Comparison of ENCODE assay signal across 13 mouse cellular contexts in the genomic region with DNA sequence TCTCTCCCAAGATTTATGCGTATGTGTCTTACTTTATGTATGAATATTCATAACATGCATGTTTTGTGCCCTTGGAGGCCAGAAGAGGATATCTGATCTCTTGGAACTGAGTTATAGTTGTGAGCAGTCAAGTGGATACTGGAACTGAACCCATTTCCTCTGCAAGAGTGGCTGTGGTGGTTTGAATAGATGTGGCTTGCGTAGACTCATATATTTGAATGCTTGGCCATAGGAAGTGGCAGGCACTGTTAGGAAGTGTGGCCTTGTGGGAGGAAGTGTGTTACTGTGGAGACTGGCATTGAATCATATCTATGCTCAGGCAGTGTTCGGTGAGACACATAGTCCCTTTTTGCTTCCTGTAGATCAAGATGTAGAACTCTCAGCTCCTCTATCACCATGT. TPM values are rescaled to one million over a fixed set of nuclear protein-coding genes. Genes with fewer than 3 reads are reported as not detected.
A peak's percentile ranks its signal among the peaks of the same experiment; 100 is the strongest.
DNase-seq lines count a peak whose midpoint lies in the region; ATAC-seq and TF ChIP-seq lines count a peak whose summit lies in the region.
"Had no signal": no experiment of that assay in that cellular context is flagged by ENCODE, and none has a peak within 500 bp of the region (broad histone marks: within the 10 kb centered on the region; RNA-seq: fewer than 3 reads in every experiment).

No protein-coding gene starts in this region.

- no peak overlapping the region for H3K4me2 ChIP-seq in liver, embryonic 11.5 days
- no peak overlapping the region for H3K4me2 ChIP-seq in midbrain, postnatal 0 days (ENCODE audit: low read depth, low read length, poor library complexity, severe bottlenecking)

- no peaks in the 10 kb centered on the region; the same call in 1 of the 2 replicates for H3K36me3 ChIP-seq in liver, embryonic 11.5 days (ENCODE audit: control insufficient read depth, insufficient read depth, low read length)
- H3K36me3 ChIP-seq in midbrain, postnatal 0 days (ENCODE audit: insufficient read depth, low read length) = no peaks in the 10 kb centered on the region

- peak overlapping the region; percentile 59 for H3K27ac ChIP-seq in liver, embryonic 11.5 days (ENCODE audit: low read depth, low read length)
- H3K27ac ChIP-seq in midbrain, postnatal 0 days (ENCODE audit: low read depth, low read length) = no peak overlapping the region
- H3K27ac ChIP-seq: left cerebral cortex, adult 2 months had no signal

- peak; percentile 39; the same call in 1 of the 2 replicates for ATAC-seq in liver, embryonic 11.5 days (replicated peaks; ENCODE audit: low FRiP score)
- peak; percentile 82 for ATAC-seq in neutrophil, adult 5-6 weeks (ENCODE audit: extremely low read depth, insufficient number of reproducible peaks, low FRiP score, poor library complexity, severe bottlenecking)
- no peak for ATAC-seq in midbrain, postnatal 0 days (ENCODE audit: low FRiP score)

- H3K27me3 ChIP-seq in liver, embryonic 11.5 days (replicated peaks; ENCODE audit: control insufficient read depth, insufficient read depth, low read length) = no peaks in the 10 kb centered on the region
- no peaks in the 10 kb centered on the region for H3K27me3 ChIP-seq in midbrain, postnatal 0 days (ENCODE audit: insufficient read depth, low read length)

- no peaks in the 10 kb centered on the region for H3K9me3 ChIP-seq in liver, embryonic 11.5 days (ENCODE audit: control insufficient read depth, low read length)
- H3K9me3 ChIP-seq in midbrain, postnatal 0 days (ENCODE audit: low read length) = no peaks in the 10 kb centered on the region

- DNase-seq in lung, postnatal 36 days = peak; percentile 51
- DNase-seq in lung, postnatal 14 days = no peak
- DNase-seq in MEL-GATA-1-ER (ENCODE audit: extremely low read depth, low read depth) = peak; percentile 47
- DNase-seq in liver, embryonic 11.5 days (ENCODE audit: low spot score) = no peak
- DNase-seq in right cerebral cortex, postnatal 10 days (ENCODE audit: low spot score in 2 of 2) = no peak
- no peak for DNase-seq in urinary bladder, postnatal 4 days (ENCODE audit: low spot score in 2 of 2)
- no peak for DNase-seq in midbrain, postnatal 0 days (ENCODE audit: low spot score)
- DNase-seq: cerebellum, postnatal 14 days; kidney, adult 8-10 months; lung, adult 2 months had no signal

- H3K4me3 ChIP-seq in liver, embryonic 11.5 days (ENCODE audit: low read depth, low read length) = no peak overlapping the region
- H3K4me3 ChIP-seq in midbrain, postnatal 0 days (ENCODE audit: low read depth, low read length) = no peak overlapping the region
- H3K4me3 ChIP-seq: erythroblast, embryonic 14.5 days; left cerebral cortex, adult 2 months had no signal

- no peak overlapping the region for H3K9ac ChIP-seq in liver, embryonic 11.5 days (ENCODE audit: low read depth, low read length)
- no peak overlapping the region for H3K9ac ChIP-seq in midbrain, postnatal 0 days (replicated peaks; ENCODE audit: low read length, poor library complexity, severe bottlenecking)

- TF ChIP-seq CTCF in midbrain, postnatal 0 days (IDR thresholded peaks at IDR 0.05) = no peak

- peaks cover 18% of the 10 kb centered on the region for H3K4me1 ChIP-seq in liver, embryonic 11.5 days (replicated peaks; ENCODE audit: control insufficient read depth, insufficient read depth, low read length)
- H3K4me1 ChIP-seq in midbrain, postnatal 0 days (ENCODE audit: insufficient read depth, low read length) = no peaks in the 10 kb centered on the region

- 69% methylated on average over 3 of the region's 3 CpGs for WGBS in liver, embryonic 11.5 days
- WGBS in midbrain, postnatal 0 days = 91% methylated on average over 3 of the region's 3 CpGs

RNA-seq across cellular contexts. Expression of gene Sgf29, which starts 6.6 kb away (rescaled TPM):
- 53.7 and 64.5 TPM in 2 replicates for polyA plus RNA-seq in liver, embryonic 11.5 days (2014; fragmentation: Nextera tagmentation; extraction: Ambion mirVana)
- 43.8 and 56.5 TPM in 2 replicates for total RNA-seq in neutrophil, adult 5-6 weeks (2017)
- total RNA-seq in midbrain, postnatal 0 days (2014; rRNA removed) = 44.4 and 46.6 TPM in 2 replicates
- polyA plus RNA-seq in midbrain, postnatal 0 days (2015; fragmentation: Nextera tagmentation; extraction: Ambion mirVana) = 48.0 and 56.0 TPM in 2 replicates

RNA-seq across cellular contexts. Expression of gene Sult1a1, which starts 20.5 kb away (rescaled TPM):
- polyA plus RNA-seq in liver, embryonic 11.5 days (2014; fragmentation: Nextera tagmentation; extraction: Ambion mirVana) = 0.14 and 0.44 TPM in 2 replicates
- 0.93 and 1.1 TPM in 2 replicates for total RNA-seq in neutrophil, adult 5-6 weeks (2017)
- 18.4 and 21.1 TPM in 2 replicates for total RNA-seq in midbrain, postnatal 0 days (2014; rRNA removed)
- polyA plus RNA-seq in midbrain, postnatal 0 days (2015; fragmentation: Nextera tagmentation; extraction: Ambion mirVana) = 17.5 and 18.8 TPM in 2 replicates
- polyA plus RNA-seq: erythroblast, embryonic 14.5 days had no signal

RNA-seq across cellular contexts. Expression of gene Nupr1, which starts 25.0 kb away (rescaled TPM):
- 4.3 and 7.1 TPM in 2 replicates for polyA plus RNA-seq in liver, embryonic 11.5 days (2014; fragmentation: Nextera tagmentation; extraction: Ambion mirVana)
- total RNA-seq in neutrophil, adult 5-6 weeks (2017) = 6.9 and 9.5 TPM in 2 replicates
- 5.7 and 9.9 TPM in 2 replicates for total RNA-seq in midbrain, postnatal 0 days (2014; rRNA removed)
- 16.9 and 21.4 TPM in 2 replicates for polyA plus RNA-seq in midbrain, postnatal 0 days (2015; fragmentation: Nextera tagmentation; extraction: Ambion mirVana)

RNA-seq across cellular contexts. Expression of gene Bola2, which starts 39.5 kb away (rescaled TPM):
- 210 and 217 TPM in 2 replicates for polyA plus RNA-seq in liver, embryonic 11.5 days (2014; fragmentation: Nextera tagmentation; extraction: Ambion mirVana)
- 27.4 and 28.0 TPM in 2 replicates for total RNA-seq in neutrophil, adult 5-6 weeks (2017)
- total RNA-seq in midbrain, postnatal 0 days (2014; rRNA removed) = 50.2 and 160 TPM in 2 replicates
- polyA plus RNA-seq in midbrain, postnatal 0 days (2015; fragmentation: Nextera tagmentation; extraction: Ambion mirVana) = 143 and 146 TPM in 2 replicates

RNA-seq across cellular contexts. Expression of gene Slx1b, which starts 39.9 kb away (rescaled TPM):
- 6.6 and 7.7 TPM in 2 replicates for polyA plus RNA-seq in liver, embryonic 11.5 days (2014; fragmentation: Nextera tagmentation; extraction: Ambion mirVana)
- total RNA-seq in neutrophil, adult 5-6 weeks (2017) = 3.3 and 4.2 TPM in 2 replicates
- 21.7 and 25.0 TPM in 2 replicates for total RNA-seq in midbrain, postnatal 0 days (2014; rRNA removed)
- polyA plus RNA-seq in midbrain, postnatal 0 days (2015; fragmentation: Nextera tagmentation; extraction: Ambion mirVana) = 10.9 and 11.1 TPM in 2 replicates

Comparison
In these comparisons a context has a peak if more than half of its experiments do, and no peak if none do; other contexts are left out.
1. DNase-seq: peak in lung, postnatal 36 days (single experiment) and MEL-GATA-1-ER (single experiment); none in lung, postnatal 14 days (single experiment), liver, embryonic 11.5 days (single experiment), right cerebral cortex, postnatal 10 days (0 of 2), urinary bladder, postnatal 4 days (0 of 2) and midbrain, postnatal 0 days (single experiment).